Mouse (Mus musculus) c-Kit-positive CD71-positive TER-119-positive erythroid progenitor cells, embryonic 14.5 days (primary cell): ENCODE results near the gene Blm.

Experiments
- DNase-seq: peaks from one replicate; pipeline ENCODE4 v3.0.0-alpha.2; 2013; ENCODE audit warnings: low spot score

Gene Blm

DNA sequence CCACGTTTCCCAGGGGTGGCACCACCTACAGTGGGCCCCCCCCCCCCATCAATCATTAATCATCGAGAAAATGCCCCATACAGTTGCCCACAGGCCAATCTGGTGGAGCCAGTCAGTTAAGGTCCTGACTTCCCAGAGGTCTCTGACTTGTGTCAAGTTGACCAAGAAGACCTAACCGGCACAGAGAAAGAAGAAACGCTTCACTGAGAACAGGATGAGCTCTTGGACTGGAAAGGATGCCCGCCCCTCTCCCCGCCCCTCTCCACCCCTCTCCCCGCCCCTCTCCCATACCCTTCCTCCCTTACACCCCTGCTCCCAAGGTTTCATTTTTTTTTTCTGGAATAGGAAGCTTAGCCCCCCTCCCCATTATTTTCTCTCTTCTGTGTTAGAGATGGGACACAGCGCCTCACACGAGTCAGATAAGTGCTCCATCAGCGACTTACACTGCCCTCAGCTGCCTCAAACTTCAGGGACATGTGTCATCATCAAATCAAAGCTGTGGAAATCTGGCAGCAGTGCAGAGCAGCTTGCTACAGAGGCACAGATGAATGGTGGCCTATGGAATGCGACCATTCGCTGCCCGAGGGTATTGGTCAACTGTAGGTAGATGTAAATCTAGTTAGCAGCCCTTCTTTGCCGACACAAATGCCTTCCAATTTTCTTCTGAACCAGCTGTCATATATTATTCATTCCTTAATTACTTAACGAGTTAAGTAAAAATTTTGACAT lies 95.7 kb downstream of the Blm start:
- DNase-seq, result no peak

DNA sequence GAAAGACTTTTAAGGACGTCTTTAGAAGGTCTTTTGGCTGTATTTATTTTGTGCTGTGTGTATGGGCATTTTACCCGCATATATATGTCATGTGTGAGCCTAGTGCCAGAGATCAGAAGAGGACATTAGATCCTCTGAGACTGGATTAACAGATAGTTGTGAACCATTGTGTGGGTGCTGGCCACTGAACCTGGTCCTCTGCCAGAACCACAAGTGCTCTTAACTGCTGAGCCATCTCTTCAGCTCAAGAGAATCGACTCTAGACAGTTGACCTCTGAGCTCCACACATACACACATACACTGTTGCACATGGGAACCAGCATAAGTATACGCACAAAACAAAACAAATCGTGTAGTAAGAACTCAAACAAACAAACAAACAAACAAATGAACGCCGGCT lies 98.3 kb downstream of the Blm start:
- no peak for DNase-seq

DNA sequence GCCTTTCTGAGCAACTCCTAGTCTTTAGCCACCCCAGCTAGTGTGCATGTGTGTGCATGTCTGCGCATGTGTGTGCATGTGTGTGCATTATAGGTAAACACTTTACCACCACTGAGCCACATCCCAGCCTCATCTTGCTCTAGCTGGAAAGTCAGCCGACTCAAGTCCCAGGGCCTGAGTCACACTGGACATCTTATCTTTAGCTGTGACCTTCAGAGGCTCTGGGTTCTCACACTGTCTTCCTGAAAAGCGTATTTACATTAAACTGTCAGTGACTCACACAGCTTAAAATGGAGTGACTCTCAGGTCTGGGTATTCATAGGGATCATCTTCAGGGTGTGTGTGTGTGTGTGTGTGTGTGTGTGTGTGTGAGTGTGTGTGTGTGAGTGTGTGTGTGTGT lies 99.3 kb downstream of the Blm start:
- no peak for DNase-seq

DNA sequence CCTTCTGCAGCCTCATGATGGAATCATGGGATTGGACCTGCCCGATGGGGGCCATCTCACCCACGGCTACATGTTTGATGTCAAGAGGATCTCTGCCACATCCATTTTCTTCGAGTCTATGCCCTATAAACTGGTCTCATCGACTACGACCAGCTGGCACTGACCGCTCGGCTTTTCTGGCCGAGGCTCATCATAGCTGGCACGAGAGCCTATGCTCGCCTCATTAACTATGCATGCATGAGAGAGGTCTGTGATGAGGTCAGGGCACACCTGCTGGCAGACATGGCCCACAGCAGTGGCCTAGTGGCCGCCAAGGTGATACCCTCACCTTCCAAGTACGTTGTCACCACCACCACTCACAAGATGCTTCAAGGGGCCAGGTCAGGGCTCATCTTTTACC lies 105.3 kb downstream of the Blm start:
- no peak for DNase-seq

DNA sequence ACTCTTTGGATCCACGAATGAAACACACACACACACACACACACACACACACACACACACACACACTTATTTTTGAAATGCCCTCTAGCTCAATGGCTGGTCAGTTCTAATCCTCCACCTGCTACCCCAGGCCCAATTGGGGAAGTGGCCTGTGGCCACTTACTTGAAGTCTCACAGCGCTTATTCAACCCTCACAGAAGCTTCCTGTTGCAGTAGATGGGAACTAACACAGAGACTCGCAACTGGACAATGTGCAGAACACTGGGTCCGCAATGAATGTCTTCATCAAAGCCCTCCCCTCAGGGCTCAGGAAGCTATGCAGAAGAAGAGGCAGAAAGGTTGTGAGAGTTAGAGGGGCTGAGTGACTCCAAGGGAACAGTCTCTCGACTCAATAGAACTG lies 107.2 kb downstream of the Blm start:
- DNase-seq, result no peak

DNA sequence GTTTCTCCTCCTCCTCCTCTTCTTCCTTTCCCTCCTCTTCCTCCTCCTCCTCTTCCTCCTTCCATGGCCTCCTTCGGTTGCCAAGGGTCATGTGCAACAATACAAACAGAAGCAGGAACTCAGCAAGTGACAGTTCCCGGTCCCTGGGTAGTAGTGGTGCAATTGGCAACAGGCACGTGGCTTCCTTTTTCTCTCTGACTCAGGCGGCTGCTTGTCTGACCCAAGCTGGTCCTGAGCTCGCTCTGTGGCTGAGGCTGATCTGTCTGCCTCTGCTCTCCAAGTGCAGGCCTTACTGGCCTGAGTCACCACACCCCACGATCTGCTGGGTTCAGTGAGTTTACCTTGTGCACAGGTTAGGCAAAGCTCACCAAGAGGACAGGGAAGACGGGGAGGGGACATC lies 108.6 kb downstream of the Blm start:
- no peak for DNase-seq

DNA sequence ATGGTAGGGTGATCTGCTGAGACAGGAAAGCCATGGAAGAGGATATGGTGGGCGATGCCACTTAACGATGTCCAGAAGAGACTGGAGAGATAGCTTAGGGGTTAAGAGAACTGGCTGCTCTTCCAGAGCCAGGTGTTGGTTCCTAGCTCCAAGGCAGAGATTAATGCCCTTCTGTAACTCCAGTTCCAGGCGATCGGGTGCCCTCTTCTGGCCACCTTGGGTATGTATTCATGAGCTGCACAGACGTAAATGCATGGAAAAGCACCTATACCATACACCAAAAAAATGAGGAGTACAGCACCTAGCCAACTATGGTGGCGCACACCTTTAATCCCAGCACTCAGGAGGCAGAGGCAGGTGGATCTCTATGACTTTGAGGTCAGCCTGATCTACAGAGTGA lies 110.2 kb downstream of the Blm start:
- DNase-seq, result no peak

DNA sequence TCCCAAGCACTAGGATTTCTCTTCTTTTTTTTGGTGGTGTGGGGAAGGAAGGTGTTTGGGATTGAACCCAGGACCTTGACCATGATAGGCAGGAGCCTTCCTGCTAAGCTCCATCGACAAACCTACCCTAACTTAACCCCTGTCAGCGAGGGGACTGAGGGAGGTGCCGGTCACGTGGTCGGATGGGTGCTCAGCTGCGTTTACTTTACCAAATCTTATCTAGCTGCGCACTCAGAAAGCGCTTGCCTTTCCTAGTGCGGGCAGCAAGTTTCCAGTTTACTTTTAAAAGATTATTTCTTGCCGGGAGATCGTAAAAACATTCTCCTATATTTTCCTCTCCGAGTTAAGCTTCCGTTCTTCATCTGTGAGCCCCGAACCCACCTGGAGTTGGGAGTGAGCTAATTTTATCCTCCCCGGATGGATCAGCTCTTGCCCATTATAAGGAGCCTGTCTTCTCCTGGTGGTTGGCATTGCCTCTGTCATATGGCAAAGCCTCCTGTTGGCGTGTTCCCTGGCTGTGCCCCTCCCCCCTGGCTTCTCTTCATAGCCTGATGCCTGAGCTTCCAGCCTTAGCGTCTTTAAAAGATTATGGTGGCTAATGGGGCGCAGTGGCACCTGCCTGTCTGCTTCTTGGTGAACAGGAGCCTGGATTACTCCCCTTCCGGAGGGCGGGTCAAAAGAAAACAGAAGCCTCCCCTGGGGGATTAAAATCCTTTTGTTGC lies 112.0 kb downstream of the Blm start:
- no peak for DNase-seq

DNA sequence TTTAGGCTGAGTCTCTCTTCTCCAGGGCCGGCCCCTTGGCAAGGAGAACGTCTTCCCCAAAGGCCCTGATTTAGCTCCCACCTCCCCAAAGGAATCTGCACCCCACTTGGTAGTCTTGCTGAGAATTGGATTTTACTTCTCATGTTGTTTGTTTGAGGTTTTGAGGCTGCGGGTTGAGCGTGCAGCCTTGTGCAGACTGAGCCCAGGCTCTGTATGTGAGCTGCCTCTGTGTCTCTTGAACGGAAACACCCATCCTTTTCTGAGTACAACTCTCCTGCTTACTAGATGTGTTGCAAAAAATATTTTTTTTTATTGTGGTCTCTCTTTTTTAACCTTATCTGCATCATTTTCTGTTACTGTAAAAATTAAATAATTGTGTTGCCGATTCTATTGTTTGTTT lies 113.3 kb downstream of the Blm start:
- DNase-seq, result no peak

DNA sequence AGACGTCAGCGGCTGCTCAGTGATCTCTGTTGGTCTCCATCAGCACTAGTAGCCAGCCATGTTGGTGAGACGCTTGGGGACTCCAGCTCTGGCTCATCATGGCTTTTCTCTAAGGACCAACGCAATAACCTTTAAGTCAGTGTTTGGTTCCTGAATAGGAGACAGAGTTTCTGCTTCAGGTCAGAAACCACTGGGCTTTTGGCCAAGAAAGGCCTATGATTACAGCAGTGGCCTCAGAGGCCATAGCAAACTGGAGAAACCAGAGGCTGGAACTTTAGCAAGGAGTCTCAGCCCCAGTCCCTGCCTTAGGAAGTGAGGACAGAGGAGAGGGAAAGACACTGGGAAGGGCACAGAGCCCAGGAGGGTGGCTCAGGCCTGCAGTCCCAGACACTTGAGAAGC lies 114.3 kb downstream of the Blm start:
- DNase-seq, result no peak

DNA sequence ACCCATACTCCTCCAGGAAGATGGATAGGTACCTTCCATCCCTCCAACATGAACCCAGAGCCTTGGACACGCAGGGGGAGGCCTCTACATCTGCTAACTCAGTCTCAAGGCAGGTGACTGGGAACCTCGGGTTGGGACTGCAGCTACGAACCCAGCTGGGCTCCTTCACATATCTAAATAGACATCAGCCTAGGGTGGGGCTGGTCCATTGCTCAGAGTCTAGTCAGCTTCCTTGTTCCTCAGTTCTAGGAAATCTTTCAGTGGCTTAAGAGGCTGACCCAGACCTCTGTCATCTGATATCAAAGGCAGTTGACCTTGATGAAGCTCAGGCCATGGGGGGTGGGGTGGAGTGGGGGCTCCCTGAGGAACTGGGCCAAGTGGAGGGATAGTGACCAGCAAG lies 115.6 kb downstream of the Blm start:
- no peak for DNase-seq

DNA sequence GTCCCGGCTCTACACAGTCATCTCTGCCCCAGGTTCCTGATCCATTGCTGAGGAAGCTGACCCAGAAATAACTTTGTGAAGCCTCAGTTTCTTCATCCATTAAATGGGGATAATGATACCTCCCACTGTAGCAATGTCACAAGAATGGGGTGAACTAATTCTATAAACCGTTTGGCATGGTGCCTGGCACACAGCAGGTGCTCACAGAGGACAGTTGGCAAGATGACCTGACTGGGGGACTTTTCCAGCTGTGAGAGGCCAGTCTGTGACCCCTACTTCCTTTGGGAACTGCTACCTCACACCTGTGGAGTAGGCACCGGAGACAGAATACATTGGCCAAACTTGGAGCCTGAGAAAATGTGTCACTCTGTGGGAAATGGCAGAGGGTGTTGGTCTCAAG lies 116.9 kb downstream of the Blm start:
- no peak for DNase-seq

DNA sequence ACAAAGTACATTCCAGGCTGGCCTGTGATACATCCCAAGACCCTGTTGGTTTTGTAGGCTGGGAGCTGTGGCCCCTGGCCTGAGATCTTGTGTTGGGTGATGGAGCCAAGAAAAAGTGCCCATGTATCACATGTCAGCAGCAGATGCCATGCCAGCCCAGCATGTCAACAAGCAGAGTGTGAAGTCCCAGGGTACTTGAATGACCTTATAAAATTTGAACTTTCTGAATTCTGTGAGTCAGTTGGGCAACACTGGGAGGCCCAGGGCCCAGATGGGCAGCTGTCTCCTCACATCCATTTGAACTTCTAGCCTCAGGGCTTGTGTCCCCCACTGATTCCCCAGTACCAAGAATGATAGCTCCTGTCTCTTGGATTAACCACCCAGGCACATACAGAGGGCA lies 117.3 kb downstream of the Blm start:
- no peak for DNase-seq

DNA sequence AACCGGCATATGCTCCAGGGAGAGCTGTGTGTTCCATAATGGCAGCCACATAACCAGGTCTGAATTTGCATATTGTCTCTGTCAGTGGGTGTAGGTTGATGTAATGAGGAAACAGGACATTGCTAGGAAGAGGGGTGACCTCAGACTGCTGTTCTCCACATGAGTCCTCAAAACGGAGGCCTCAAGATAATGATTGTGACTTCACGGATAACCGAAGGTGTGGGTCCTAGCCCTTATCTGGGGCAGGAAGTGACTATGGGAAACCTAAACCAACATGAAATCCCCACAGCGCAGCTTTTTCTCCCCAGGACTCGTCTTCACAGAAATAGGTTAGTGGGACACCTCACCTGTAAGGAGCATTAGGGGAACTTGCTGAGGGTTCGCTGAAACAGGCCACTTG lies 118.0 kb downstream of the Blm start:
- DNase-seq, result no peak

DNA sequence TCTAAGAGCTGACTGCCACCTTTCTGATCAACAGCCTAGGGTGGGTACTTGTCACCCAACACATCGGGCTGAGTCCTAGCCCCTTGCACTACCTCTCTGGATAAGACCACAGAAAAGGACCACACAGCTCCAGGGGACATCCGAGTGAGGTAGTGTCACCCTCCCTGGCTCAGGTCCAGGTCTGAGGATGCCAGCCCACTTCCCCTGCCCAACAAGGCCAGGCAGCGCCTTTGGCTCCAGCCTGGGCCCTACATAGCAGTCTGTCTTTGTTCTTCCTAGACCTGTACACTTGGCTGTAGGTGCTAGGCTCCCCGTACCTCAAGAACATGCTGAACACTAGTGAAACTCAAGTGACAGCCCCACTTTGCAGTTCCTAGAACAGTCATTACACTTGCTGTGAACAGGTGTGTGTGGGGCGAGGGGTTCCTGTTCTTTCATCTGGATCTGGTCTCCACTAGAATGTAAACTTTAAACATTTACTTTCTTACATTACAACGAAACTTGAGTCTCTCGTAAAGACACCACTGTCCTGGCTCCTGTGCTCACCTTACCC lies 120.5 kb downstream of the Blm start:
- DNase-seq, result no peak

DNA sequence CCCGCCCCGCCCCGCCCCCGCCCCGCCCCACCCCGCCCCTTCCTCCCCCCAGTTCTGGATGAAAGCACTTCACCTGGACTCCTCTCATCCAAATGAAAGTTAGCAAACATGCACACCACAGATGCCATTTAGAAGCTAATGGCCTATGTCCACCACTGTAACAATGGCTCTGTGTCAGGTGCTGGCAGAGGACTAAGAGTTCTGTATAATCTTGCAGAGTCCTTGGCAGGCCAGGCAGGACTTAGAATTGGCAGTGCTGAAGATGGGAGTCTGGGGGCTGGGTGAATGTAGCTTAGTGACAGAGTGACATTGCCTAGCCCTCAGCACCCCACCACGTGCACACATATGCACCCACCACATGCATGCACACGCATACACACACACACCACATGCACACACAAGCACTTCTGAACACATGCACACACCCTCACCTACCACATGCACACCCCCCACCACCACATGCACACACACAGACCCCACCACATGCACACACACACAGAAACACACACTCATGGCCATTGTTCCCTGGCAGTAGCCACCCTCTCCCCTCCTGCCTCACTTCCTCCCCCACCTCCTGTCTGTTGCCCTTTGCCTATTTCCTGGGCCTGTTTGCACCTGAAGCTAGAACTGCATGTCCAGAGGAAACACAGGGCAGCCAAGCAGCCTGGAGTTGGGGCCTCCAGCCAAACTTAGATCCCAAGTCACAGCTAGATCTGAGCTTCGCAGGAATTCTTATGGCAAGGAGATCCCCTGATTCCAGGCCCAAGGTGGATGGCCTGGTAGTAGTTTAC lies 121.2 kb downstream of the Blm start:
- DNase-seq, result no peak

DNA sequence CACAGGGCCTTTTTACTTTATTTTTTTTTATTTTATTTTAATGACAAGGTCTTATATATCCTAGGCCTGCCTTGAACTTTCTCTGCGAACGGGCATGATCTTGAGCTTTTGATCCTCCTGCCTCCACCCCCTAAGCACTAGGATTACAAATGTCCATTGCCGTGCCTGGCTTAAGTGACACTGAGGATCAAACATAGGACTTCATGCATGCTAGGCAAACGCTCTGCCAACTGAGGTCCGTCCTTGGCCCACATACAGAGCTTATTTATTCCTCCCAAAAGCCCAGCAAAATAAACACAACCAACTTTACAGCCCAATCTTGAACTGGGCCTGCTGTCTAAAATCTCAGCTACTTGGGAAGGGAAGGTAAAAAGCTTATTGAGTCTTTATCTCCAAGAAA lies 122.1 kb downstream of the Blm start:
- DNase-seq, result no peak

DNA sequence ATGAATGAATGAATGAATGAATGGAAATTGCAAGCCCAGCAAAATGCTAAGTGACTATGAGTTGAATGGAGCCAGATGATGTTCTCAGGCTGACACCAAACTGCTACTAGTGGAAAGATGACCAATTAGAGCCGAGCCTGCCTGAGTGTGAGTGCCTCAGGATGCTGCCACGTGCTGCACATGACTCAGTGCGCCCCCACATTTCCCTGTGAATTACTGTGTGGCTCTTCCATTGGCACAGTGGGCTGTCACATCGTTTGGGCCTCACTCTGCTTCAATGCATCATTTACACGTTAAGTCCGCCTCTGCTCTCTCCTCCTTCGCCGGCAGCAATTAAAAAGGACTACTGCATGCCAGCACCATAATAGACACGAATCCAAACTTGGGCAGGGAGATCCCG lies 122.6 kb downstream of the Blm start:
- no peak for DNase-seq

DNA sequence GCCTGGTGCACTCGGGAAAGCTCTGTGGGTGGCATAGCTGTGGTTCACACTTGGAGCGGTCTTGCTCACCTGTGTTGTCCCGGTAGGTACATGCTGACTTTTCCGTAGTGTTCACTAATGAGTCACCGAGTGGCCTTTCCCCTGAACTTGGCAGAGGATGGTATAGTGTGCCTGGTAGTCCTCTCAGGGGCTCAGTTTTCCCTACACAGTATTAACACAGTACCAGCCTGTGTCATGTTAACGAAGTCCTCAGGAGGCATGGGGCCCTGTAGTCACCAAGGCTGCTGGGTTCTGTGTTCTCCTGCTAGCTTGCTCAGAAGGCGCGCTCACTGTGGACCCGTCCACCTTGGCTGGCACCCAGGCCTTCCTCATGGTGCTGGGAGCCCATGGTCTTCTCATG lies 124.5 kb downstream of the Blm start:
- no peak for DNase-seq

DNA sequence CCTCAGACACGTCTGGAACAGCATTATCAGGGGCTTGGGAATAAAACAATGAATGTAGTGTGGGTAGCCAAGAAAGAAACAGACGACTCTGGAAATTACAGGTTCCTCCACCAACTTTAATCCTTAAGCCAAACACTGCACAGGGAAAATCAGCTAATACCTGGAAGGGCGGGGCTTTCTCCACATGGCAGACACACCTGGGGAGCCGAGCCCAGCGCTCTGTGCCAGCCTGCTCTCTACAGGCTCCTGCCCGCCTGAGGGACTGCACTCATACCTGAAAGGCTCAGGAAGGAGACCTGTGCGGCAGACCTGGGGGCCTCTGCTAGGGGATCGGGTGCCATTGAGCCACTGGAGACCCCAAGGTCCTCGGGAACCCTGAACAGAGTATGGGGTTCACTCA lies 127.2 kb downstream of the Blm start:
- no peak for DNase-seq

DNA sequence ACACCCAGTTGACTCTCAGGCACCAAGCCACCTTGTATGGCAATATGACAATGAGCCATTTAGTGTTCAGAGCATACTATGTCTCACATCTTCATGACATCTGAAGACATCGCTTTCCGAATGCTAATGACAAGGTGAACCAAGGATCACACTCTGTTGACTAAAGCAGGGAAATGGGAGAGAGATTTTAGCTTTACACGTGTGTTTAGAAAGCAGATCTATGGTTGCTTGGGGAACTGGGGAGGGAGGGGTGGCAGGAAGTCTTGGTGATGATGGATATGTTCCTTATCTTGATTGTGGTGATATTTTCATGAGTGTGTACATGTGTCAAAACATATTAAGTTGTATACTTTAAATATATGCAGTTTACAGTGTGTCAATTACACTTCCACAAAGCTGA lies 128.7 kb downstream of the Blm start:
- no peak for DNase-seq

DNA sequence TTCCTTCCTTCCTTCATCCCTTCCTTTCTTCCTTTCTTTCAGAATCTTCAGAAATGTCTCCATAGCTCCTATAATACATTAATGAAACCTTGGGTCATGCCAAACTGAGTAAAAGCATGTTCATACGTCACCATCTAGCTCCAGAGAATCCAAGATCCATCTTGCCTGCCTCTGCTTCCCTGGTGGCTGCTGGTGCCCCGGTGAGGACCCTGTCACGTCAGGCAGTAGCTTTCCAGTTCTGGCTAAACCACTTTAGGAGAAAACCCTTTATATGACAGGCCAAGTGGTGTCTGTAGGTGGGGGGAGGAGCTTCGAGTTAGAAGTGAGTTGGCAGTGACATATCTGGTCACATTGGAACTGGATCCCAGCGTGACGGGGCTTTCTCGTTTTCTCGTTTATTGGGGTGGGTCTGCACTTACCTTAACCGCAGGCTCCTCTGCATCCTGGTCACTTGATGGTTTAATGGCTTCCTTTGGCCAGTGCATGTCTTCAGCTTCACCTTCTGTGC lies 129.7 kb downstream of the Blm start, which contains the start of gene Furin:
Gene Furin (minus strand): TSS at position 249 of the 508 bp plus-strand sequence.
- DNase-seq, result no peak
